Mouse (Mus musculus) ES-Bruce4 (cell line): ENCODE results near the gene Tdo2.

Source experiments
- EP300 ChIP-seq: IDR thresholded peaks from 2 replicates; pipeline ENCODE4 v1.6.1; 2011; ENCODE audit warnings: low read depth, low read length; ENCODE audit not compliant: insufficient read depth
- POLR2A ChIP-seq: IDR thresholded peaks from one replicate; pipeline ENCODE4 v1.8.1; 2011; ENCODE audit warnings: low read length; ENCODE audit not compliant: insufficient read depth

- TF ChIP-seq EP300 (no peak), POLR2A (no peak)
Observed at GRCm38 (mm10) chr3:81975607-81976006, 395 bp downstream of the Tdo2 start.
